Mouse (Mus musculus): ENCODE measurements around the gene Ppox.

GRCm38 (mm10) chr1:171237438-171237837, 43.5 kb downstream of the Ppox start:
- TF ChIP-seq CTCF (IDR thresholded peaks at IDR 0.05; ENCODE audit: control insufficient read depth, insufficient read depth, insufficient replicate concordance, low read depth, low read length) (no peak), POLR2A (IDR thresholded peaks at IDR 0.05; ENCODE audit: control insufficient read depth, low read depth, low read length) (no peak)
